Mouse (Mus musculus) neural tube, embryonic 14.5 days (tissue): ENCODE measurements around the gene Cdk6. TPM values are rescaled to one million over a fixed set of nuclear protein-coding genes. Genes with fewer than 3 reads are reported as not detected.

Experiments
- ATAC-seq: fragments of 200-750 bp; cut with Nextera tagmentation; 2 replicates; pipeline ENCODE4 v1.8.0; 2017; ENCODE audit warnings: low read depth, mild to moderate bottlenecking, moderate TSS enrichment, moderate library complexity
- H3K27ac ChIP-seq: fragments of 300-500 bp; sonication (generic); 2 replicates; pipeline ENCODE4 v1.5.1; 2014; ENCODE audit warnings: low read depth, mild to moderate bottlenecking, control low read depth, low read length, moderate library complexity, mixed read lengths
- H3K27me3 ChIP-seq: fragments of 300-500 bp; sonication (generic); 2 replicates; pipeline ENCODE4 v1.6.1; 2014; ENCODE audit warnings: low read length; ENCODE audit not compliant: control insufficient read depth, insufficient read depth
- H3K36me3 ChIP-seq: fragments of 300-500 bp; sonication (generic); 2 replicates; pipeline ENCODE4 v1.6.1; 2014; ENCODE audit warnings: low read length, mixed read lengths; ENCODE audit not compliant: control insufficient read depth, insufficient read depth
- H3K4me1 ChIP-seq: fragments of 300-500 bp; sonication (generic); 2 replicates; pipeline ENCODE4 v1.6.1; 2014; ENCODE audit warnings: low read length; ENCODE audit not compliant: control insufficient read depth, insufficient read depth
- H3K4me2 ChIP-seq: fragments of 300-500 bp; sonication (generic); 2 replicates; pipeline ENCODE4 v1.6.1; 2014; ENCODE audit warnings: mild to moderate bottlenecking, low read depth, low read length, control low read depth
- H3K4me3 ChIP-seq: fragments of 300-500 bp; sonication (generic); 2 replicates; pipeline ENCODE4 v1.5.1; 2014; ENCODE audit warnings: low read depth, low read length, control low read depth, mixed read lengths
- H3K9ac ChIP-seq: fragments of 300-500 bp; sonication (generic); replicated peaks from 2 replicates; pipeline ENCODE4 v1.6.1; 2014; ENCODE audit warnings: low read depth, mild to moderate bottlenecking, control low read depth, low read length, mixed read lengths
- H3K9me3 ChIP-seq: fragments of 300-500 bp; sonication (generic); 2 replicates; pipeline ENCODE4 v1.6.1; 2016; ENCODE audit warnings: low read length; ENCODE audit not compliant: control insufficient read depth
- WGBS: fragments of 180-500 bp; shearing (Covaris S2); extraction: QIAGEN DNeasy Blood & Tissue Kit; methylation state at CpG from one replicate; pipeline ENCODE4 v1.1.7; 2014; 5-methylcytosine and 5-hydroxymethylcytosine counted together
- polyA plus RNA-seq: library from polyadenylated mRNA; unstranded; fragments of >200 nt; fragmentation: Nextera tagmentation; extraction: Ambion mirVana; gene quantifications from 2 replicates; pipeline ENCODE4 v1.2.1, GENCODE M21; 2014

Cdk6 gene
- polyA plus RNA-seq, 1 experiment from 2014 or later, result 12.2 TPM

DNA sequence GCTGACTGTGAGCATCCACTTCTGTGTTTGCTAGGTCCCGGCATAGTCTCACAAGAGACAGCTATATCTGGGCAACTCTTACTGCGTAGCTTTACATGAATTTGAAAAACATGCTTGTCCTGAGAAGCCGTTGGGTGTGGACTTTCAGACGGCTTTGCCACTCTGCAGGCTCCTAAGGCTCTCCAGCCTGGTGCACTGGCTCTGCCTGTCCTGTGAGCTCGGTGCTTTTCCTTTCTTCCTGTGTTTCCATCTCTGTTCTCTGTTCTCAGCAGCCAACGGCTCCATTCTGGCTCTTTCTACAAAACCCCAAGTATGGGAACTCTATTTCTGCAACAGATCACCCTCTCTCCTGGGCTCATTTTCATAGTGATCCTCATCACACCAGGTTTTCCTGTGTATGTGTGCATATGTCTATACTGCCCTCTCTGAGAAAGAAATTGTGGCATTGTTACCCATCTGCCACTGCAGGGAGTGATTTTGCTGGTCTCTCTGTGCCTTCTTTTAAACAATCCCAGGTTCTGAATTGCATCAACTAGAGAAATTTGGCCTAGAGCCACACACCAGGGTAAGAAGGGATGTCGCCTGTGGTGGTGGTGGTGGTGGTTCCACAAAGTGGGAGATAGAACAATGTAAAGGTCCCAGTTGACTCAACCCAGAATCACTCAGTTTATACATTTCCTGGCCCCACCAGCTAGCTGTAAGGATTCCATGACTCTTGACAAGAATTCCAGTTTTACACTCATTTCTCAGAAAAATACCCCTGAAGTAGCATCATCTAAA is 137.9 kb downstream of the Cdk6 start:
- no peaks in the 10 kb centered on the region for H3K27me3 ChIP-seq
- H3K4me1 ChIP-seq, result no peaks in the 10 kb centered on the region
- H3K4me2 ChIP-seq, result no peak overlapping the region
- 91% methylated on average over 7 of the region's 7 CpGs for WGBS
- H3K9me3 ChIP-seq, result no peaks in the 10 kb centered on the region
- ATAC-seq, result no peak
- H3K9ac ChIP-seq, result no peak overlapping the region
- no peak overlapping the region for H3K4me3 ChIP-seq
- no peak overlapping the region for H3K27ac ChIP-seq
- H3K36me3 ChIP-seq, result no peaks in the 10 kb centered on the region

DNA sequence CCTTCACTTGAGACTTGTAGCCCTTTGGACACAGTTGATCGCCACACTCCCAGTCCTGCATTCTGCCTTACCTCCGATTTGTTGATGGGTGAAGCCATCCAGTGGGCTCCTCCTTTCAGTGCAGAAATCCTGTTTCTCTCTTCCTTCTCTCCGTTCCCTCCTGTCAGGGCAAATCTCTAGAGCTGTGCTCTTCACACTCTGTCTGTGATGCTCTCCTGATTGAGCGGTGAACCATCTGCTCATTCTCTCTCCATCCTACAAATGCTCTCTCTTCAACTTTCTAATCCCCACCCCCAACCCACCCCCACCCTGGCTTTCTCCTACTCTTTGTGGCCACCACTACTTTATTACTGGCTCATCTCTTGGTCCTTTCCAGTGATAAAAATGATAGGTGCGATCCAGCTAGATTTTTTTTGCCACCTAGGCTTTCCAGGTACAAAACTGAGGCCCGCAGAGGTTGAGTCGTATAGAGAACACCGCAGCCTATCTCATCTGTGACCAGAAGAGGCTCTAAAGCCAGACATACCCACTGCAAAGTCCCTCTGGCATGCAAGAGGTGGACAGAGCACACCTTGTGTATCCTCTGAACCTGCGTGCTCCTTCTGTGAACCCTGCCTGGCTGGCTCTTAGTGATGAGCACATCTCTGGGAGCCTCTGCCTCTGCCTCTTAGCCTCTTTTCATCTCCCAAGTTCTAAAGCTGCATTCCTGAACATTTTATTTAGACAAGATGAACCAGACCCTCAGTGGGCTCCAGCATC is 139.5 kb downstream of the Cdk6 start:
- Histone ChIP-seq H3K4me2 (no peak overlapping the region), H3K9me3 (no peaks in the 10 kb centered on the region), H3K4me1 (no peaks in the 10 kb centered on the region), H3K27me3 (no peaks in the 10 kb centered on the region), H3K4me3 (no peak overlapping the region), H3K27ac (no peak overlapping the region), H3K36me3 (no peaks in the 10 kb centered on the region), H3K9ac (no peak overlapping the region)
- no peak for ATAC-seq
- WGBS, result 93% methylated on average over 9 of the region's 9 CpGs

DNA sequence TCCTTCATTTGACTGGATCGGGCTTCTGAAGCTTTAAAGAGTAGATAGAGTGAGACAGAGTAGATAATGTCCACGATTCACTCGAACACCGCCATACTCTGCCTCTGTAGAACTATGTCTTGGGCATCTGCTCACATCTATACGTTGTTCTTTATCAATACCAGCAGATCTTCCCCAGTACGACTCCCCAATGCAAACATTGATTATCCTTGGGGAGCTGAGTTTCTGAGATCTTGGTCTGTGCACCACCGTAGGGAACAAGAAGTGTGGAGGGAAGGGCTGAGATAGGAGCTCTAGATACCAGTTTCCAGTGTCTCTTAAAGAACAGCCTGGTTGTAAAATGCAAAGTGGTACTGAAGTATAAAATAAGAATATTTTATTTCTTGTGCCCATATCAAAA is 141.2 kb downstream of the Cdk6 start:
- 94% methylated on average over 7 of the region's 7 CpGs for WGBS
- Histone ChIP-seq H3K9ac (no peak overlapping the region), H3K9me3 (no peaks in the 10 kb centered on the region), H3K27ac (no peak overlapping the region), H3K4me3 (no peak overlapping the region), H3K36me3 (no peaks in the 10 kb centered on the region), H3K4me2 (no peak overlapping the region), H3K4me1 (no peaks in the 10 kb centered on the region), H3K27me3 (no peaks in the 10 kb centered on the region)
- no peak for ATAC-seq

DNA sequence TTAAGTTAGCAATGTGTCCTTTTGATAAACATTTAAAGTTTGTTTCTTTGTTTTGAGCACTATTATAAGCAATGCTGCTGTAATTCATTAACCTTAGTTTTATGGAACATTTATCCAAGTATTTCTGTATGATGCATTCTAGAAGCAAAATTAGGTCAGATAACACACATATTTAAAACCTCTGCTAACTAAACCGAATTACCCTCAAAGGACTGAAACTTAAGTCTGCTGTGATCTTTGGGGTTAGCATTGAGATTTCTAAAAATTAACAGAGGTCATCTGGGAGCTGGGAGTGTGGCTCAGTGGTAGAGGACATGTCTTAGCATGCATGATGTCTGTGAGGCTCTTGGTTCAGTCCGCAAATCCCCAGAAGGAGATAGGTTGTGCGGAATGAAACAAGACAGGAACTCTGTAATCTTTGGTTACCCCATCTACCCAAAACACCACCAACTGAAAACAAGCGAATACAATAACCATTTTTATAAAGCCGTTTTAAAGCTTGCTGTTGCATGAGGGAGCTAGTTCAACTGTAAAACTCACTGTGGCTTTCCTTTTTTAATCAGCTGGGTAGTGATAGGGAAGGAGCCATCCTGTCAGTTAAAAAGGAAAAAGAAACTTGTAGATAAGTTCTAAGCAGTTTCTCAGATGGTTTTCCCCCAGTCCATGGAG is 141.9 kb downstream of the Cdk6 start:
- H3K27me3 ChIP-seq, result no peaks in the 10 kb centered on the region
- no peak overlapping the region for H3K4me3 ChIP-seq
- no peak for ATAC-seq

DNA sequence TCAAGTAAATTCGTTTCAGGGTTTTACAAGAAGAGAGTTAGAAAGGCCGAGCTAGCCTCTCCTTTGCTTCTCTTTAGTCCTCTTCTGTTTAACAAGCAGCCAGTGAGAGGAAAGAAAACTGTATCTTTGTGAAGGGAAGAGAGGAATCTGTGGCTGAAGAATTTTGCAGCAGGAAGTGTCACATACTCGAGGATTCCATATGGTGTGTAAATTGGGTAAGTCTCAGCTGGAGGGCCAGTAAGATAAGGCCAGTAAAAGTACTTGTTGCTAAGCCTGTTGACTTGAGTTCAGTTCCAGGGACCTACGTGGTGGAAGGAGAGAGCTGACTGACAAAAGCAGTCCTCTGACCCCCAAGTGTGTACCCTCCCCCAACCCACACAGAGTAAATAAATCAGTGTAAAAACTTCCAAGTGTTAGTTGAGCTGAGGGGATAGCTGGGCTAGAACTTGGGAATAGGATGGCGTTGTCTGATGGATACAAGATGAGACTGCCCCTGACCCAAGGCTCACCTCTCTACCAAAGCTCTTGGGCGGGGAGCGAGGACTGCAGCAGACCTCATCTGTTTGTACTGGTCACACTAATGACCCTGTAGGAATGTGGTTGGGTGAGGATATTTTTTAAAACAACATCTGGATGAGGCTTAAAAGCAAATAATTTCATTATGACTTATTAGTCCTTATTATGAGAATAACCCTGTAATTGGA is 145.4 kb downstream of the Cdk6 start:
- H3K9ac ChIP-seq, result no peak overlapping the region
- WGBS, result 75% methylated on average over 7 of the region's 7 CpGs
- H3K36me3 ChIP-seq, result no peaks in the 10 kb centered on the region
- no peak overlapping the region for H3K27ac ChIP-seq
- no peaks in the 10 kb centered on the region for H3K27me3 ChIP-seq
- ATAC-seq, result no peak
- H3K4me3 ChIP-seq, result no peak overlapping the region
- H3K4me2 ChIP-seq, result no peak overlapping the region
- H3K4me1 ChIP-seq, result no peaks in the 10 kb centered on the region
- no peaks in the 10 kb centered on the region for H3K9me3 ChIP-seq

More for the DNA sequence above, 141.9 kb downstream of the Cdk6 start:
- Histone ChIP-seq H3K36me3 (no peaks in the 10 kb centered on the region), H3K27ac (no peak overlapping the region), H3K9ac (no peak overlapping the region), H3K4me2 (no peak overlapping the region), H3K4me1 (no peaks in the 10 kb centered on the region), H3K9me3 (no peaks in the 10 kb centered on the region)
- WGBS, result 95% methylated on average over 5 of the region's 5 CpGs

DNA sequence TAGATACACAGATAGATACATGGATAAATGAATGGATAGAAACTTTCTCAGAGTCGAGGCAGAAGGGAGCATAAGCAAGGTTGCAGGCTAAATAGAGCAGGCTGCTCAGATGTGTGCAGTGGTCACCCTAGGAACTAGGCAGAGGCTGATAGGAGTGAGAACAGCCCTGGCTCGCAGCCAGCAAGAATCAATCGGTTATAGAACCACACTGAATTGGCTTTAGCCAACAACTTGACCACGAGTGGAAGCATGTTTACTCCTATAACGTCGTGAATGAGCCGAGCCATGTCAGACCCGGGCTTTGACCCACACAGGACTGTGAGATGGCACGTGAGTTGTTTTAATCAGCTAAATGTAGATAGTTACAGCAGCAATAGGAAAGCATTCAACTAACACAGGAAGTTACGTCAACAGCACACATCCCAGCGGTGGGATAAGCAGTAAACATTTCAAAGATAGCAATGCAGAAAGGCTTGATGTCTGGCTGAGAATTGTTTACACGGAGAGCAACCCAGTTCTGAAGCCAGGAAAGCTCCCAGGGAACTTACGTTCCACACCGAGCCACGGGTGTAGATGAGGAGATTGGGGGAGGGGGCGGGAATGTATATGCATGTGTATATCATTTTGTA is 147.0 kb downstream of the Cdk6 start:
- no peak overlapping the region for H3K4me2 ChIP-seq
- no peaks in the 10 kb centered on the region for H3K27me3 ChIP-seq
- no peaks in the 10 kb centered on the region for H3K9me3 ChIP-seq
- H3K9ac ChIP-seq, result no peak overlapping the region
- WGBS, result 84% methylated on average over 16 of the region's 16 CpGs
- no peak for ATAC-seq
- no peak overlapping the region for H3K4me3 ChIP-seq
- no peak overlapping the region for H3K27ac ChIP-seq
- H3K4me1 ChIP-seq, result no peaks in the 10 kb centered on the region
- no peaks in the 10 kb centered on the region for H3K36me3 ChIP-seq

DNA sequence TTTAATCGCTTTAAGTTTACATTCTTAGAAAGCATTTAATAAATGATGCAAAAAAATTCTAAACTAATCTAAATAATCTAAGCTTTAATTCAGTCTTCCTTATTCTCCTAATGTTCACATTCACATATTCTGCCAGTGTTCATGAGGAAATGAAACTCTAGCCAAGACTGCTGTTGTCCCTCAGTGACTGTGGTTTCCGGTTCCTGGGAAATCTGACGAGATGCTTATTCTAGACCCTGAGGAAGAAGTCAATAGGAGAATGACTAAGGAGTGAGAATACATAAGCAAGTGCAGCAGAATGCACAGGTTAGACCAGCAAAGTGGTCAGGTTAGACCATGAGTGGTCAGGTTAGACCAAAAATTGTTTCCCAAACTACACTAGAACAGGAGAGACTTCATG is 149.1 kb downstream of the Cdk6 start:
- no peak overlapping the region for H3K27ac ChIP-seq
- WGBS, result 94% methylated on average over 3 of the region's 3 CpGs
- no peak overlapping the region for H3K4me2 ChIP-seq
- no peaks in the 10 kb centered on the region for H3K4me1 ChIP-seq
- no peaks in the 10 kb centered on the region for H3K36me3 ChIP-seq
- H3K9ac ChIP-seq, result no peak overlapping the region
- ATAC-seq, result no peak
- no peaks in the 10 kb centered on the region for H3K9me3 ChIP-seq
- H3K4me3 ChIP-seq, result no peak overlapping the region
- H3K27me3 ChIP-seq, result no peaks in the 10 kb centered on the region

DNA sequence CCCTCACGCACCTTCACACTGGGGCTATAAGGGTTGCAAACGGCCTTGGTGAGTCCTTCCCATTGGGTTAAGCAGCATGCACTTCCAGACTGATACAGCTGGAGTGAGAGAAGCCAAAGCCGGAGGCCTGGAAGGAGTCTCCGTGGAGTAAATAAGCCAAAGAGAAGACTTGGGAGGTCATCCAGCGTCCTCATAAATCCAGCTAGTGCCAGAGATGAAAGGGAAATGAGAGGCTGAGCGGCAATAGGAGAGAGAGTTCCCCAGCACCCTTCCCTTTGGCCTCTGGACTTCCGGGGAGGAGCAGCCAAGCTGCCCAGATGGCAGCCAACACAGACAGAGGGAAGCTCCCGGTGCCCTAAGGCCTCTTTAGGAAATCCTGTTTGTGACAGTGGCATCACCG is 149.8 kb downstream of the Cdk6 start:
- H3K27ac ChIP-seq, result no peak overlapping the region
- H3K4me1 ChIP-seq, result no peaks in the 10 kb centered on the region
- H3K9ac ChIP-seq, result no peak overlapping the region
- no peak overlapping the region for H3K4me2 ChIP-seq
- WGBS, result 38% methylated on average over 9 of the region's 9 CpGs
- H3K27me3 ChIP-seq, result no peaks in the 10 kb centered on the region
- H3K36me3 ChIP-seq, result no peaks in the 10 kb centered on the region
- H3K4me3 ChIP-seq, result no peak overlapping the region
- no peak for ATAC-seq
- H3K9me3 ChIP-seq, result no peaks in the 10 kb centered on the region
